Mouse (Mus musculus): ENCODE measurements around the gene Nav2. TPM values are rescaled to one million over a fixed set of nuclear protein-coding genes. Genes with fewer than 3 reads are reported as not detected.

Gene Nav2
- polyA plus RNA-seq, 1 experiment from 2014 or later: 34.2 TPM

DNA sequence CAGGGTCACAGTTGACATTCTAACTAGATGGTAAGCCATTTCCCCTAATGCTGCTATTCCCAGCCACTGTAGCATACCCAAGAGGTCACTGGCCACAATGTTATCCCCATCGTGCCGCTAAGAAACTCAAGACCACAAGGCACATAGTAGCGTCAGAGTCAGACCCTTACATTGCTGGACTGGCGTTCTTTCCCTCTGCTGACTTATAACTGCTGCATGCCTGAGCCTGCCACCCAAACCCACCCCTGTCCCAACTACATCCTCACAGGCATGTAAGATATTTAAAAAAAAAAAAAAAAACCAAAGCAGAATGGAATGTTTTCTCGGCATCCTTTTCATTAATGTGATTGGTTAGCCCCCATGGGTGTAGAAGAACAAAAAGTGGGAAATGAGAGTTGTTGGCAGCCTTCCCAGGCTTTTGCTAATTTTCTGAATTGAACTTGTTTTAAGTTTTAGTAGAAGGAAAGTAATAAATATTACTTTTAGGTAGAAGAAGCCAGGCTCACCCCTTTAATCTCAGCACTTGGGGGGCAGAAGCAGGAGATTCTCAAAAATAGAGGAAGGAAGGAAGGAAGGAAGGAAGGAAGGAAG, 678.1 kb downstream of the Nav2 start:
- Histone ChIP-seq H3K4me2 (ENCODE audit: low read depth, low read length) (no peak overlapping the region), H3K4me1 (ENCODE audit: control insufficient read depth, insufficient read depth, low read length) (no peaks in the 10 kb centered on the region), H3K4me3 (ENCODE audit: low read length) (no peak overlapping the region), H3K36me3 (ENCODE audit: control insufficient read depth, insufficient read depth) (peaks cover 66% of the 10 kb centered on the region), H3K27ac (ENCODE audit: low read length) (no peak overlapping the region), H3K27me3 (ENCODE audit: control insufficient read depth, insufficient read depth, low read length) (no peaks in the 10 kb centered on the region), H3K9ac (ENCODE audit: low read length) (no peak overlapping the region), H3K9me3 (replicated peaks; ENCODE audit: control insufficient read depth, low read length) (no peaks in the 10 kb centered on the region)
- WGBS: 73% methylated on average over 5 of the region's 5 CpGs
- ATAC-seq (replicated peaks; ENCODE audit: extremely low read depth, insufficient read depth, low FRiP score): no peak

DNA sequence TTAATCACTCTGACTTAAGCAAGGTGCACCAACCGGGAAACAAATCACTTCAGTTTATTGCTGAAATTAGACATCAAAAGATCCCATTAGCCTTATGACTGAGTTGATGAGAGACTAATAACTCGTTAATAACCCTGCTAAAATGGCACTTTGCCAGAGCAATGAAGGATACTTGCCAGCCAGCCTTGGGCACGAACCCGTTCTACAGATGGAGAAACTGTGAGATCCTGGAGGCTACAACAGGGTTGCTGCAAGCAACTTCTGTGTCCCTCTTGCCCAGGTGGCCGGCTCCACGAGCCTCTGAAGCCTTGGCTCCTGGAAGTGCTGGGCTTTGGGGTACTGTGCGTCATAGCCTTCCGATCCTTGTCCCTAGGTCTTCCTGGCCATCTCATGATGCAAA, 681.1 kb downstream of the Nav2 start:
- Histone ChIP-seq H3K27me3 (ENCODE audit: control insufficient read depth, insufficient read depth, low read length) (no peaks in the 10 kb centered on the region), H3K9ac (ENCODE audit: low read length) (no peak overlapping the region), H3K9me3 (replicated peaks; ENCODE audit: control insufficient read depth, low read length) (no peaks in the 10 kb centered on the region), H3K36me3 (ENCODE audit: control insufficient read depth, insufficient read depth) (peaks cover 60% of the 10 kb centered on the region), H3K27ac (ENCODE audit: low read length) (no peak overlapping the region), H3K4me1 (ENCODE audit: control insufficient read depth, insufficient read depth, low read length) (no peaks in the 10 kb centered on the region), H3K4me2 (ENCODE audit: low read depth, low read length) (no peak overlapping the region), H3K4me3 (ENCODE audit: low read length) (no peak overlapping the region)
- no peak for ATAC-seq (replicated peaks; ENCODE audit: extremely low read depth, insufficient read depth, low FRiP score)
- WGBS: 91% methylated on average over 8 of the region's 8 CpGs

GRCm38 (mm10) chr7:49597776-49598175, 689.3 kb downstream of the Nav2 start:
- Histone ChIP-seq H3K36me3 (ENCODE audit: control insufficient read depth, insufficient read depth) (peaks cover 53% of the 10 kb centered on the region), H3K4me3 (ENCODE audit: low read length) (no peak overlapping the region), H3K4me2 (ENCODE audit: low read depth, low read length) (no peak overlapping the region), H3K27me3 (ENCODE audit: control insufficient read depth, insufficient read depth, low read length) (no peaks in the 10 kb centered on the region), H3K4me1 (ENCODE audit: control insufficient read depth, insufficient read depth, low read length) (peaks cover 19% of the 10 kb centered on the region), H3K9ac (ENCODE audit: low read length) (no peak overlapping the region), H3K27ac (ENCODE audit: low read length) (no peak overlapping the region), H3K9me3 (replicated peaks; ENCODE audit: control insufficient read depth, low read length) (no peaks in the 10 kb centered on the region)
- 63% methylated on average over 3 of the region's 3 CpGs for WGBS
- no peak for ATAC-seq (replicated peaks; ENCODE audit: extremely low read depth, insufficient read depth, low FRiP score)

GRCm38 (mm10) chr7:49598225-49598624, 689.7 kb downstream of the Nav2 start:
- no peaks in the 10 kb centered on the region for H3K27me3 ChIP-seq (ENCODE audit: control insufficient read depth, insufficient read depth, low read length)
- no peak overlapping the region for H3K4me2 ChIP-seq (ENCODE audit: low read depth, low read length)
- no peak overlapping the region for H3K9ac ChIP-seq (ENCODE audit: low read length)
- H3K4me3 ChIP-seq (ENCODE audit: low read length): no peak overlapping the region
- no peak for ATAC-seq (replicated peaks; ENCODE audit: extremely low read depth, insufficient read depth, low FRiP score)
- peaks cover 55% of the 10 kb centered on the region for H3K36me3 ChIP-seq (ENCODE audit: control insufficient read depth, insufficient read depth)
- no peak overlapping the region for H3K27ac ChIP-seq (ENCODE audit: low read length)
- H3K4me1 ChIP-seq (ENCODE audit: control insufficient read depth, insufficient read depth, low read length): peaks cover 19% of the 10 kb centered on the region
- no peaks in the 10 kb centered on the region for H3K9me3 ChIP-seq (replicated peaks; ENCODE audit: control insufficient read depth, low read length)
- 87% methylated on average over 13 of the region's 13 CpGs for WGBS

GRCm38 (mm10) chr7:49599950-49600349, 691.4 kb downstream of the Nav2 start:
- Histone ChIP-seq H3K4me3 (ENCODE audit: low read length) (no peak overlapping the region), H3K27me3 (ENCODE audit: control insufficient read depth, insufficient read depth, low read length) (no peaks in the 10 kb centered on the region), H3K4me2 (ENCODE audit: low read depth, low read length) (no peak overlapping the region), H3K36me3 (ENCODE audit: control insufficient read depth, insufficient read depth) (peaks cover 45% of the 10 kb centered on the region), H3K9me3 (replicated peaks; ENCODE audit: control insufficient read depth, low read length) (no peaks in the 10 kb centered on the region), H3K9ac (ENCODE audit: low read length) (no peak overlapping the region), H3K4me1 (ENCODE audit: control insufficient read depth, insufficient read depth, low read length) (peaks cover 19% of the 10 kb centered on the region), H3K27ac (ENCODE audit: low read length) (no peak overlapping the region)
- no peak for ATAC-seq (replicated peaks; ENCODE audit: extremely low read depth, insufficient read depth, low FRiP score)
- WGBS: 84% methylated on average over 3 of the region's 3 CpGs

DNA sequence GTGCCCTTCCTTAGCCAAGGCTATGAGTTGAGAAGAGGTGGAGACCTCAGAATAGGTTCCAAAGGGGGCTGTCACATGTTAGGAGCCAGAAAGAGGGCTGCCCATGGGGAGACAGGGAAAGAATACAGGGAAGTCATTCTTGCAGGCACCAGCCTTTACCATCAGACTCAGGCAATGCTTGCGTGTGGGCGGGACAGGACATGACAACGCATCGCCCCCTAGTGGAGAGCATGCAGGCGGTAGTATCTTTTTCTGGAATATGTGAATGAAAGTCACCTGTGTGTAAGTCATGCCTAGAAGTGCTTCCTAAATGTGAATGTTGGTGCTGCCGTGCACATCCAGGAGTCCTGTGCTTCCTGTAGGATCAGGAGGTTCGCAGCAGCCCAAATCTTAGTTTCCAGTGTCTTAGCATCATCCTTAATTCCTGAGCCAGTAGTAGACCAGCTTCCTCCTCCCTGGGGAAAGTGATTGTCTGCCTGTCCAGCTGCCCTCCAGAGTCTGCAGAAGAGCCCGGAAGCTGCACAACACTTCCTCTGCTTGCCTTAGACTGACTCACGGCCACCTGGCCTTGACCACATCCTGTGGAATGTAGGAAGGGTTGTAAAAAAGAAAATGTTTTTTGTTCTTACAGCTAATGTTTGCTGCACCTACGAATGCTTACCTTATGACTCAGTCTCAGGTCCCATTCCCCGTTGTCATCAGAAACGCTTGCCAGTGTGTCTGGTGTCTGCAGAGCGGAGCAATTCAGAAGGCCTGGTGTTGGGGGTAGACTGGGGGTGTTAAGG, 692.9 kb downstream of the Nav2 start:
- H3K27ac ChIP-seq (ENCODE audit: low read length): no peak overlapping the region

DNA sequence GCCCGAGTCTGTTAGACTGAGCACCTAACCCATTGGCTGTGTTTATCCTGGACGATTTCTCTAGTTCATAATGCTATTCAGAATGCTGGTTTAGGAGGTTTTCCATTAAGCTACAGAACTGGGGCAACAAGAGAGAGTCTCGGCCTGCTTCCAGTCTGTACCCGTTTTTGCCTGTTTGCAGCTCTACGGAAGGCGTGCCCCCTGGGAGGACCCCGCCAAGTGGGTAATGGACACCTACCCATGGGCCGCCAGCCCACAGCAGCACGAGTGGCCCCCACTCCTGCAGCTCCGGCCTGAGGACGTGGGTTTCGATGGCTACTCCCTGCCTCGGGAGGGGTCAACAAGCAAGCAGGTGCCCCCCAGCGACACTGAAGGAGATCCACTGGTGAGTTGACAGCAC, 695.7 kb downstream of the Nav2 start:
- Histone ChIP-seq H3K27me3 (ENCODE audit: control insufficient read depth, insufficient read depth, low read length) (no peaks in the 10 kb centered on the region), H3K9me3 (replicated peaks; ENCODE audit: control insufficient read depth, low read length) (no peaks in the 10 kb centered on the region), H3K4me1 (ENCODE audit: control insufficient read depth, insufficient read depth, low read length) (peaks cover 7% of the 10 kb centered on the region), H3K27ac (ENCODE audit: low read length) (no peak overlapping the region), H3K4me2 (ENCODE audit: low read depth, low read length) (no peak overlapping the region), H3K4me3 (ENCODE audit: low read length) (no peak overlapping the region), H3K36me3 (ENCODE audit: control insufficient read depth, insufficient read depth) (peaks cover 18% of the 10 kb centered on the region; the same call in 1 of the 2 replicates), H3K9ac (ENCODE audit: low read length) (no peak overlapping the region)
- no peak for ATAC-seq (replicated peaks; ENCODE audit: extremely low read depth, insufficient read depth, low FRiP score)
- 88% methylated on average over 14 of the region's 14 CpGs for WGBS

More for the DNA sequence above, 692.9 kb downstream of the Nav2 start:
- Histone ChIP-seq H3K4me3 (ENCODE audit: low read length) (no peak overlapping the region), H3K9me3 (replicated peaks; ENCODE audit: control insufficient read depth, low read length) (no peaks in the 10 kb centered on the region), H3K9ac (ENCODE audit: low read length) (no peak overlapping the region), H3K4me1 (ENCODE audit: control insufficient read depth, insufficient read depth, low read length) (peaks cover 19% of the 10 kb centered on the region), H3K4me2 (ENCODE audit: low read depth, low read length) (no peak overlapping the region), H3K36me3 (ENCODE audit: control insufficient read depth, insufficient read depth) (peaks cover 31% of the 10 kb centered on the region), H3K27me3 (ENCODE audit: control insufficient read depth, insufficient read depth, low read length) (no peaks in the 10 kb centered on the region)
- peak; percentile 47; the same call in 1 of the 2 replicates for ATAC-seq (replicated peaks; ENCODE audit: extremely low read depth, insufficient read depth, low FRiP score)
- WGBS: 42% methylated on average over 13 of the region's 13 CpGs

DNA sequence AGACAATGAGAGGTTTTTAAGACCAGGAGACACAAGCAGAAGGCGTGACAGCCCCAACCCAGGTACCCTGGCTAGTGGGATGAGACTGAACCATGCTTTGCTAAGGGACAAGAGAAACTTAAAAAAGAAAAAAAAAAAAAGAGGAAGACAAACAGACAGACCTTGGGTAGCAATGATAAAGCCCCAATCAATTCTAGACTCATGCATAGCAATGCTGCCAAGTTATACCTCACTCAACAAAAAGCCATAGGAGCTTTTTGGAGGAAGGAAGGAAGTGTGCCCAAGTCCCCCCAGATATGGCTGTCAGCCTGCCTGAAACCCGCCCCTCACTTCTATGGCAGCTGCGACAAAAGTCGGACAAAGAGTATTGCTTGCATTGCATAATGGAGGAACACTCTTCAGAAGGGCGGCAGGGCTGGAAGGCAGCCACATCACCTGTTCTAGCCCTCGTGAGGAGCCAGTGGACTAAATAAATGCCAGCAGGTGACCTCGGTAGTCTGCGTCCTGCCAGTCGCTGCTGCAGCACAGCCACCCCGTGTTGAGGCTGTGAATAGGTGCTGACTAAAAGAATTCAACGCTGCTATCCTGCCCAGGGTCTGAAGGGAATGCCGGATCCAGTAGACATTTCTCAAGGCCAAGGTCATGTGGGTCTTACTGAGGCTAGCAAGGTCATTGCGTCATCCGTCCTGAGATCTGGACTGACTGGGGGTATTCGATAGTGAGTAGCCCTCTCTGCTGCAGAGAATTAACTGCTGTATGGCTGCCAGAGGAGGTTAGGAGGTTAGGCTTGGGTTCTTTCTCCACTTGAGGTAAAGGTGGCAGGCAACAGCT, 696.7 kb downstream of the Nav2 start:
- ATAC-seq (replicated peaks; ENCODE audit: extremely low read depth, insufficient read depth, low FRiP score): no peak
- no peak overlapping the region for H3K27ac ChIP-seq (ENCODE audit: low read length)
- no peaks in the 10 kb centered on the region for H3K9me3 ChIP-seq (replicated peaks; ENCODE audit: control insufficient read depth, low read length)
- H3K36me3 ChIP-seq (ENCODE audit: control insufficient read depth, insufficient read depth): peaks cover 13% of the 10 kb centered on the region; the same call in 1 of the 2 replicates
- H3K4me2 ChIP-seq (ENCODE audit: low read depth, low read length): no peak overlapping the region
- 0 out of 2 replicates have a peak, but pooled peaks cover 2% of the 10 kb centered on the region for H3K4me1 ChIP-seq (ENCODE audit: control insufficient read depth, insufficient read depth, low read length)
- no peaks in the 10 kb centered on the region for H3K27me3 ChIP-seq (ENCODE audit: control insufficient read depth, insufficient read depth, low read length)
- no peak overlapping the region for H3K4me3 ChIP-seq (ENCODE audit: low read length)
- 71% methylated on average over 15 of the region's 15 CpGs for WGBS
- no peak overlapping the region for H3K9ac ChIP-seq (ENCODE audit: low read length)

All from heart, embryonic 16.5 days (tissue).